In genomic region chr15:6840199-6840598, GRCm38 (mm10) we compare ENCODE assay signal across 10 mouse cellular contexts. TPM values are rescaled to one million over a fixed set of nuclear protein-coding genes. Genes with fewer than 3 reads are reported as not detected.
DNase-seq lines count a peak whose midpoint lies in the region; ATAC-seq lines count a peak whose summit lies in the region.
"Had no signal": no experiment of that assay in that cellular context is flagged by ENCODE, and none has a peak within 500 bp of the region (broad histone marks: within the 10 kb centered on the region; RNA-seq: fewer than 3 reads in every experiment).

No protein-coding gene starts in this region.

- no peak overlapping the region for H3K4me2 ChIP-seq in midbrain, embryonic 16.5 days (ENCODE audit: low read length)
- H3K4me2 ChIP-seq: heart, embryonic 15.5 days had no signal

- intact Hi-C loops in left cerebral cortex, postnatal 4 days (cut with DNase I): no loop called here
- intact Hi-C loops in left cerebral cortex, postnatal 10 days (cut with DNase I): no loop called here

- 45% methylated on average over 4 of the region's 4 CpGs for WGBS in midbrain, embryonic 16.5 days

- no peaks in the 10 kb centered on the region for H3K4me1 ChIP-seq in midbrain, embryonic 16.5 days (ENCODE audit: control insufficient read depth, insufficient read depth, low read length)
- H3K4me1 ChIP-seq: heart, embryonic 15.5 days had no signal

- no peaks in the 10 kb centered on the region for H3K9me3 ChIP-seq in midbrain, embryonic 16.5 days (replicated peaks; ENCODE audit: control insufficient read depth, low read length, poor library complexity, severe bottlenecking)
- H3K9me3 ChIP-seq: heart, embryonic 15.5 days had no signal

- H3K27me3 ChIP-seq in midbrain, embryonic 16.5 days (ENCODE audit: control insufficient read depth, insufficient read depth, low read depth, low read length): no peaks in the 10 kb centered on the region
- H3K27me3 ChIP-seq: heart, embryonic 15.5 days had no signal

- ATAC-seq in midbrain, embryonic 16.5 days: peak; percentile 60
- ATAC-seq in erythroid progenitor cell, adult 5-6 weeks (replicated peaks; ENCODE audit: low FRiP score, poor library complexity, severe bottlenecking): no peak

- H3K4me3 ChIP-seq in midbrain, embryonic 16.5 days (ENCODE audit: low read depth, low read length): no peak overlapping the region
- H3K4me3 ChIP-seq: heart, embryonic 15.5 days; myocyte had no signal

- H3K36me3 ChIP-seq in midbrain, embryonic 16.5 days (ENCODE audit: control insufficient read depth, insufficient read depth, low read length): no peaks in the 10 kb centered on the region

- no peak overlapping the region for H3K9ac ChIP-seq in midbrain, embryonic 16.5 days (ENCODE audit: low read depth, low read length)
- H3K9ac ChIP-seq: heart, embryonic 15.5 days had no signal

- no peak overlapping the region for H3K27ac ChIP-seq in midbrain, embryonic 16.5 days (ENCODE audit: low read length)
- H3K27ac ChIP-seq: heart, embryonic 15.5 days had no signal

- peak; percentile 28 to 52 for DNase-seq in cerebellum, postnatal 10 days
- no peak for DNase-seq in cerebellum, adult 9-11 months
- peak; percentile 2 for DNase-seq in left cerebral cortex, postnatal 4 days
- no peak for DNase-seq in left cerebral cortex, postnatal 10 days (ENCODE audit: extremely low spot score in 1 of 2, low spot score in 2 of 2)
- peak; percentile 2 for DNase-seq in embryo, embryonic 11.5 days (ENCODE audit: low read depth, low spot score)
- no peak for DNase-seq in yolk sac, embryonic 10.5 days (ENCODE audit: low spot score)

RNA-seq across cellular contexts. Expression of gene Osmr, which starts 34.6 kb away (rescaled TPM):
- 1 to 10 TPM; 3.6 to 3.7 TPM for total RNA-seq in left cerebral cortex, postnatal 4 days (2021)
- 1 to 10 TPM; 4.2 to 4.4 TPM for total RNA-seq in left cerebral cortex, postnatal 10 days (2021)
- polyA plus RNA-seq in midbrain, embryonic 16.5 days (2015; fragmentation: Nextera tagmentation; extraction: Ambion mirVana): 2.1 and 2.6 TPM in 2 replicates
- total RNA-seq in erythroid progenitor cell, adult 5-6 weeks (2015; ENCODE audit: low replicate concordance): not detected in 2 replicates
- 0.26 TPM in 1 of 2 replicates, not detected in the other for total RNA-seq in erythroid progenitor cell, adult 5-6 weeks (2017; ENCODE audit: low replicate concordance)

Comparison
In these comparisons a context has a peak if more than half of its experiments do, and no peak if none do; other contexts are left out.
1. DNase-seq: peak in cerebellum, postnatal 10 days (2 of 2), left cerebral cortex, postnatal 4 days (single experiment) and embryo, embryonic 11.5 days (single experiment); none in cerebellum, adult 9-11 months (single experiment), left cerebral cortex, postnatal 10 days (0 of 2) and yolk sac, embryonic 10.5 days (single experiment).